Mouse (Mus musculus) cortical plate, adult 2 months (tissue): ENCODE measurements around the gene Plxna4. TPM values are rescaled to one million over a fixed set of nuclear protein-coding genes. Genes with fewer than 3 reads are reported as not detected.

Source experiments
- H3K27ac ChIP-seq: fragments of 200-500 bp; 2 replicates; pipeline ENCODE4 v1.5.1; 2012; ENCODE audit warnings: low read length, control low read depth, inconsistent platforms; ENCODE audit not compliant: insufficient read depth
- H3K4me1 ChIP-seq: fragments of 200-500 bp; 2 replicates; pipeline ENCODE4 v1.6.1; 2011; ENCODE audit warnings: low read length; ENCODE audit not compliant: control insufficient read depth, insufficient read depth
- H3K4me3 ChIP-seq: fragments of 200-500 bp; 2 replicates; pipeline ENCODE4 v1.5.1; 2011; ENCODE audit warnings: mild to moderate bottlenecking, low read length, control low read depth; ENCODE audit not compliant: insufficient read depth
- CTCF ChIP-seq: fragments of 200-500 bp; IDR thresholded peaks from 2 replicates; pipeline ENCODE4 v1.5.1; 2011; ENCODE audit warnings: mild to moderate bottlenecking, control low read depth, low read length; ENCODE audit not compliant: insufficient read depth; ENCODE audit errors: extremely low read depth
- POLR2A ChIP-seq: fragments of 200-500 bp; IDR thresholded peaks from 2 replicates; pipeline ENCODE4 v1.6.1; 2011; ENCODE audit warnings: mild to moderate bottlenecking, low read length, control low read depth; ENCODE audit not compliant: insufficient read depth; ENCODE audit errors: extremely low read depth
- polyA plus RNA-seq: library from polyadenylated mRNA; depleted of rRNA; stranded (reverse); fragments of >200 nt; gene quantifications from 2 replicates; pipeline ENCODE4 v1.2.3, GENCODE M21; 2012

Plxna4 gene
- polyA plus RNA-seq, 1 experiment = 14.9 TPM

DNA sequence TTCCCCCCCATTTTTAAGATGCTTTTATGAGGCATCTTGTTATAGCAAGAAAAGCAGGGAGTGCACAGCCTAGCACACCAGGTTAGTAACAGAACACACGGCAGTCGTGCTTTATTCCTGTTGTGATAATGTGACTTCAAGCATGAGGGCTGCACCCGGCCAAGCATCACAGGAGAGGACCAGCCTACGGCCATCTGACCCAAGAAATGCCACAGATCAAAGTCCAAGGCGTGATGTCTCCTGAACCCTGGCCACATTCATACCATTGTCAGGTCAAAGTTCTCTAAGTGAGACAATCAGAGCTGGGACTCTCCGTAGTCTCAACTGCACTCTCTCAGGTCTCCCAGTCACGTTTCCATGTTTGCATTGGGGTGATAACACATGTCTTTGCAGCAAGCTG, 262.1 kb downstream of the Plxna4 start:
- no peak overlapping the region for H3K4me3 ChIP-seq
- H3K4me1 ChIP-seq = peaks cover 4% of the 10 kb centered on the region
- no peak for TF ChIP-seq POLR2A
- no peak for TF ChIP-seq CTCF
- no peak overlapping the region for H3K27ac ChIP-seq

DNA sequence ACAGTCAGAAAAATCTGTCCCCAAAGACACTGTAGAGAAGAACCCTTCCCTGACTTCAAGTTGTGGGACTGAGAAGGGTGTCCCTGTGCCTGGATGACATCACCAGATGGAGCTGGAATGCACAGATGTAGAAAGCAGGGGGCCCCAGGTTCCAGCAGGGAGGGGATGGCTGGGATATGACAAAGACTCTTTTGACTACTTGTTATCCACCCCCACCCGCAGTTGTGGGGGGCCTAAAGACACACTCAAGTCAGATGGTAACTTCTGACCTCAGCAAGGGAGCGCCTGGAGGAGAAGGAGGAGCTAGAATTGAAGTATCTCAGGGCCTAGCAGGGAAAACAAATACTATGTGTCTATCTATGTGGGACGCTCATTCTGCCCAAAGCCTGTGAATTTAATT, 266.8 kb downstream of the Plxna4 start:
- H3K27ac ChIP-seq = no peak overlapping the region
- TF ChIP-seq POLR2A (no peak), CTCF (no peak)
- no peak overlapping the region for H3K4me3 ChIP-seq
- no peaks in the 10 kb centered on the region for H3K4me1 ChIP-seq

DNA sequence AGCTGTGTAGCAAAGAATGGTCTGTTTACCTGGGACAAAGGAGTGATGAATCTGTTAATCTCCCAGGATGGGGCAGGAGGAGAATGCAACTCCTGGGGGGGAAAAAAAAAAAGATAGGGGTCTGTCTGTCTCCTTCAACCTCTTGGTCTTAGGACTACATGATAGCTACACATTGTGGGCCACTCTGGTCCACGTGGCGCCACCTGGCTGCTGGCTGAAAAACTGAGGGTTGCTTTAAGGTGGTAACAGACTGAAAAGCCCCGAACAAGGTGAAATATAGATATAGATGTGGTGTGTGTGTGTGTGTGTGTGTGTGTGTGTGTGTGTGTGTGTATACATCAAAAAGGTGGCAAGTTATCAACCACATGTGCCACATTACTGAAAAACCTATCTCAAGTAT, 267.7 kb downstream of the Plxna4 start:
- Histone ChIP-seq H3K4me1 (peaks cover 4% of the 10 kb centered on the region), H3K27ac (no peak overlapping the region), H3K4me3 (no peak overlapping the region)
- TF ChIP-seq POLR2A (no peak), CTCF (peak; percentile 59)

DNA sequence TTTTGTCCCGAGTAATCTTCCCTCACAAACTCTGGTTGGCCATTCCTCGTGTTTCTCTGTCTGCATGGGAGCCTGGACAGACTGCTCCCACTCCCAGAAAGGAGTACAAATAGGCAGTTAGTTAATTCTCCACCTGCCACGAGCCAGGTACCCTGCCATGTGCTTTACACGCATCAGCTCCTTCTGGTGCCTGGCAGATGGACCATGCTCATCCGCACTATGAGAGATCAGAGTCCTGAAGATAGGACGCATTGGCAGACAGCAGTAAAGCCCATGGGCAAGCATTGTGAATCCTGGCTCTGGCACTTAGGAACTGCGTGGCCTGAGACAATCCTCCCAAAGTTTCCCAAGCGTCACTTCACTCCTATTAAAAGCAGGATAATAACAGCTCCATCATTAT, 270.5 kb downstream of the Plxna4 start:
- no peak overlapping the region for H3K27ac ChIP-seq
- H3K4me3 ChIP-seq = no peak overlapping the region
- peaks cover 8% of the 10 kb centered on the region for H3K4me1 ChIP-seq
- TF ChIP-seq CTCF (no peak), POLR2A (no peak)

DNA sequence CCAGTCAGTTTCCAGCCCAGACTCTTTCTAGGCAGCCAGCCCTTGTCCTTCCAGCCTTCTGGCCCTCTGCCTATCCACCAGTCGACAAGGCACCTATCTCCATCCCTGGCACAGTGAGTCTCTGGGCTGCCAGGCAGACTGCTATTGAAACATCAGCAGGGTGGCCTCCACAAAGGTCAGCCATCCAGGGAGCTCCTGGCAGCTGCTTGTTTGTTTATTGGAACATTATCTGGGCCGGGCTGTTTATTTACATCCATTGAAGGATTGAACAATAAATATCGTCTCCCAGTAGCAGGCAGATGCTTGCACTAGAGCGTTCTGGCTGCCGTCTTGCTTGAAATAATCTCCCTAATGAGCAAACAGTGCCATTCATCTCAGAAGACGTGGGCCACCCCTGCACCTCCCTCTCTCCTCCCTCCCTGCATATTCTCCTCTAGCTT, 273.0 kb downstream of the Plxna4 start:
- H3K4me1 ChIP-seq = peaks cover 10% of the 10 kb centered on the region
- H3K27ac ChIP-seq = no peak overlapping the region
- H3K4me3 ChIP-seq = no peak overlapping the region
- TF ChIP-seq CTCF (no peak), POLR2A (no peak)

DNA sequence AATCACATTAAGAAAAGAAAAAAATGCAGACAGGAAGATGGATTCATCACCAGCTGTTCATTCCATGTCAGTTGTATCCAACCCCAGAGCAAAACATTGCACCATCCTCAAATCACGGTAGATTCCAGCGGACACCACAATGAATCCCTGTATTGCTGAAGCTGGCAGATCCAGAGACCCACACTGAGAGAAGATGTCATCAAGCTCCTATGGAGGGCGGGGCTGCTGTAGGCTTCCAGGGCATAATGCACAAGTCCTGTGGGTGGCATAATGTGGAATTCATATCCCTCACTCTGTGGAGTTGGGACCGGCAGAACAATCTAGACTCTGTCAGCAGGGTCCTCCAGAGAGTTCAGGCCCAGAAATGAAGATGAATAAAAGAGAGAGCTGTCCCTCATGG, 278.8 kb downstream of the Plxna4 start:
- H3K4me1 ChIP-seq = peaks cover 2% of the 10 kb centered on the region
- H3K27ac ChIP-seq = no peak overlapping the region
- no peak overlapping the region for H3K4me3 ChIP-seq
- TF ChIP-seq POLR2A (no peak), CTCF (no peak)

DNA sequence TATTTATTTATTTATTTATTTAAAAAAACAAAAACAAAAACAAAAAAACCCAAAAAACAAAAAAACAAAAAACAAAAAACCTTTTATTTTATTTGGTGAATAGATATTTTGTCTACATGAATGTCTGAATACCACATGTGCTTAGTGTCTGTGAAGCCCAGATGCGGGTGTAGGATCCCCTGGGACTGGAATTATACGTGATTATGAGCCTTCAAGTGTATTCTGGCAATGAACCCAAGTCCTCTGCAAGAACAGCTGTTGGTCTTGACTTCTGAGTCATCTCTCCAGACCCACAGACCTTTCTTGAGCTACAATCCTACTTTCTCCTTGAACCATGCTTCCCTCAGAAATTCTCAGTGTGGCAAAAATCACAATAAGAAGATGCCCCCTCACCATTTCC, 287.4 kb downstream of the Plxna4 start:
- TF ChIP-seq POLR2A (no peak), CTCF (no peak)
- no peak overlapping the region for H3K4me3 ChIP-seq

DNA sequence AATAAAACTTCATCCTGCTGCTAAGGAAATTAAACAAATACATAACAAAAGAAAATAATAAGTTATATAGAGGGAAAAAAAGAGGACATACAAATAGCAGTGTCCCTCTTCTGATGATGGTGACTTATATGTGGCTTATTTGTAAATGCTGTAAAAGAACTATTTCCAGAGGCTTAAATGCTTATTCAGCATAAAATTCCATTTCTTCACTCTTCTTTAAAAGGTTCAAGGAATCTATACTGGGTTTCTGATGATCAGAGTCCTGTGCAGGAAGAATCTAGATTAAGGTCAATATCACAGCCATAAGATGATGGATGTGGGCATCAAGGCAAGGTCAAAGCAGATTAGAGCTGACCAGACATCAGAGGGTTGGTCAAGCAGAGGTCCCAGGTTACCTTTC, 306.5 kb downstream of the Plxna4 start:
- Histone ChIP-seq H3K4me1 (peaks cover 1% of the 10 kb centered on the region; the same call in 1 of the 2 replicates), H3K27ac (no peak overlapping the region), H3K4me3 (no peak overlapping the region)
- TF ChIP-seq CTCF (no peak), POLR2A (no peak)

More for the DNA sequence above, 287.4 kb downstream of the Plxna4 start:
- Histone ChIP-seq H3K4me1 (no peaks in the 10 kb centered on the region), H3K27ac (no peak overlapping the region)

DNA sequence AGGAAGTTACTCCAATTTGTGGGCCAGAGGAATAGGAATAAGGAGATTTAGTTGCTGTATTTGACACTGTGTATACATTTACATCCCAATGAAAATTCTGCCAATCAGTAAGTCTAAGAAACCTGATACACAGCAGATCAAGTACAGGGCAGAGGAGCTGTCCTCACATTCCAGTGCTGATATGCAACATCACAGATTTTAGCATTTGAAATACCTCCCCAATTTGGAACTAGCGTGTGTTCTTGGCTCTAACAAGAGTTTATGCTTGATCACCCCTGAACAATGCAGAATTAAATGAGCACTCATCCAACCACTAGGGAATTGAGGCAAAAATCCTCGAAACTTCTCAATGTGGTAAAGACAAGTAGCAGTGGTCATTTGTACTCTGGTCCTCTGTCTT, 307.3 kb downstream of the Plxna4 start:
- peaks cover 5% of the 10 kb centered on the region for H3K4me1 ChIP-seq
- no peak overlapping the region for H3K27ac ChIP-seq
- H3K4me3 ChIP-seq = no peak overlapping the region
- TF ChIP-seq POLR2A = no peak
- TF ChIP-seq CTCF = no peak

DNA sequence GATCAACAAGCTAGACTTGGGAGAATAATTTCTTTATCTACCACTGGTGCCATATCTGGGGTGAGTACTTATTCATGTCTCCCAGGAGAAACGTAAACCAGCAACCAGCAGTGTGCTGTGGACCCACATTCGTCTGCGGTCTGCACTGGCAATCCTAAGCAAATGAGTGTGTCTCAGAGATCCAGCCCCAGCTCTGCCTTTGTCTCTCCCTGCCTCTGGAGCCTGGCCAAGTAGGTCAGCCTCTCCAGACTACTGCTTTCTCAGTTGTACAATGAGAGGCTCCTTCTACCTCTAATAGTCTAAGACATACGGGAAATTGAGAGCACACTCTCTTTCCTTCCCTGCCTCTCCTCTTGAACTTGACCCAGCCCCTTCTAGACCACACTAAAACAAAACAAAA, 316.5 kb downstream of the Plxna4 start:
- TF ChIP-seq POLR2A = no peak
- no peak for TF ChIP-seq CTCF
- Histone ChIP-seq H3K27ac (no peak overlapping the region), H3K4me1 (peaks cover 3% of the 10 kb centered on the region), H3K4me3 (no peak overlapping the region)
